Mouse (Mus musculus): ENCODE measurements around the gene Cyth3.

GRCm38 (mm10) chr5:143574261-143575178, 47.7 kb upstream of the Cyth3 start:
- TF ChIP-seq CTCF (IDR thresholded peaks at IDR 0.05; ENCODE audit: extremely low read depth, insufficient read depth, insufficient read length, insufficient replicate concordance), result no peak
- TF ChIP-seq POLR2A (IDR thresholded peaks at IDR 0.05; ENCODE audit: low read depth, low read length), result no peak

Measured in spleen, adult 2 months (tissue).